Mouse (Mus musculus) heart, embryonic 13.5 days (tissue): ENCODE results near the gene Ctnna2. TPM values are rescaled to one million over a fixed set of nuclear protein-coding genes. Genes with fewer than 3 reads are reported as not detected.

Source experiments
- ATAC-seq: fragments of 200-750 bp; cut with Nextera tagmentation; 2 replicates; pipeline ENCODE4 v1.8.0; 2017; ENCODE audit warnings: moderate TSS enrichment; ENCODE audit not compliant: insufficient number of reproducible peaks, low FRiP score, low TSS enrichment; ENCODE audit errors: extremely low read depth
- H3K27ac ChIP-seq: fragments of 300-500 bp; sonication (generic); replicated peaks from 2 replicates; pipeline ENCODE4 v1.5.1; 2015; ENCODE audit warnings: moderate library complexity, mild to moderate bottlenecking, inconsistent platforms
- H3K27me3 ChIP-seq: fragments of 300-500 bp; sonication (generic); replicated peaks from 2 replicates; pipeline ENCODE4 v1.6.1; 2015; ENCODE audit warnings: mild to moderate bottlenecking, inconsistent platforms
- H3K36me3 ChIP-seq: fragments of 300-500 bp; sonication (generic); 2 replicates; pipeline ENCODE4 v1.6.1; 2015; ENCODE audit warnings: mild to moderate bottlenecking, inconsistent platforms
- H3K4me1 ChIP-seq: fragments of 300-500 bp; sonication (generic); 2 replicates; pipeline ENCODE4 v1.6.1; 2015; ENCODE audit warnings: inconsistent platforms
- H3K4me2 ChIP-seq: fragments of 300-500 bp; sonication (generic); 2 replicates; pipeline ENCODE4 v1.6.1; 2015; ENCODE audit warnings: inconsistent platforms, mild to moderate bottlenecking, moderate library complexity
- H3K4me3 ChIP-seq: fragments of 300-500 bp; sonication (generic); 2 replicates; pipeline ENCODE4 v1.5.1; 2015; ENCODE audit warnings: moderate library complexity, mild to moderate bottlenecking, inconsistent platforms
- H3K9ac ChIP-seq: fragments of 300-500 bp; sonication (generic); 2 replicates; pipeline ENCODE4 v1.6.1; 2015; ENCODE audit warnings: inconsistent platforms, mild to moderate bottlenecking, moderate library complexity
- H3K9me3 ChIP-seq: fragments of 300-500 bp; sonication (generic); 2 replicates; pipeline ENCODE4 v1.6.1; 2016; ENCODE audit warnings: inconsistent platforms
- WGBS: fragments of 180-500 bp; shearing (Covaris S2); methylation state at CpG from one replicate; pipeline ENCODE4 v1.1.7; 2015; ENCODE audit warnings: mixed read lengths; 5-methylcytosine and 5-hydroxymethylcytosine counted together
- polyA plus RNA-seq: library from polyadenylated mRNA; unstranded; fragments of >200 nt; fragmentation: Nextera tagmentation; extraction: Ambion mirVana; gene quantifications from 2 replicates; pipeline ENCODE4 v1.2.1, GENCODE M21; 2015

Ctnna2 gene
- polyA plus RNA-seq, 1 experiment from 2014 or later, result 2.2 TPM

DNA sequence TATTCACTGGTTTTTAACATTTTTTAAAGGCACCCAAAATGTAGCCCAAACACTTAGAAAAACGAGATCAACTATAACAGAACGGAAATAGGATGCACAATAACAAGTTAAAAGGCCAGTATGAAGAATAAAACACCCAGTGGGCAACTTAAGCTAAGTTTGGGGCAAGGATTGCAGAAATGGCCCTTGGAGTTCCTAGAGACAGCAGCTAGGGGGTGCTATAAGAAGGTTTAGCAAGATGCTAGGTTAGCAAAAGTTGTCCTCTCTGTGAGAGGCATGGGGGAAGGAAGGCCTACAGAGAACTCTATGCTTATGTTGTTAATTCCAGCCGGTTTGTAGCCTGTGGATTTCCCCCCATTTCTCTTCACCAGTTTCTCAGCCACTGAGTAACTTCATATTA lies 401.9 kb downstream of the Ctnna2 start:
- Histone ChIP-seq H3K9me3 (no peaks in the 10 kb centered on the region), H3K4me1 (no peaks in the 10 kb centered on the region), H3K4me2 (no peak overlapping the region), H3K9ac (no peak overlapping the region), H3K27ac (no peak overlapping the region), H3K4me3 (no peak overlapping the region), H3K36me3 (no peaks in the 10 kb centered on the region), H3K27me3 (no peaks in the 10 kb centered on the region)
- ATAC-seq, result no peak
- 35% methylated on average over 3 of the region's 3 CpGs for WGBS

DNA sequence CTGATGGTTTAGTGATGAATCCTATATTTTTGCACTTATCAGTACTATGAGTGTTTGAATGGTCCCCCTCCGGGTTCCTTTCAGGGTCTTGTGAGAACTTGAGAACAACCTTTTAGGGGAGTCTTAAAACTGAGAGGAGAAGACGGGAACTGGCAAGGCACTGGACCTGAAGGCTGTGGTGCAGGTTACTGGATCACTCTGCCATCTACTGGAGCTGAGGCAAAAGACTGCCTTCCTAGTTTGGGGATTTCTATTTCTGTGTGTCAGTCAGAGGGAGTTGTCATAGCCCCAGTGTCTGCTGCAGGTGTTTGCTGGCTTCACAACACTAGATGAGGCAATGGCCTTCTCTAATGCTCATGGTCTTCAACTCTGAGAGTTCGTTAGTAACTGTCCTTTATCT lies 406.9 kb downstream of the Ctnna2 start:
- Histone ChIP-seq H3K36me3 (no peaks in the 10 kb centered on the region), H3K27ac (no peak overlapping the region), H3K4me3 (no peak overlapping the region), H3K4me2 (no peak overlapping the region), H3K9me3 (no peaks in the 10 kb centered on the region), H3K4me1 (no peaks in the 10 kb centered on the region), H3K9ac (no peak overlapping the region), H3K27me3 (no peaks in the 10 kb centered on the region)
- no peak for ATAC-seq
- 47% methylated on average over 3 of the region's 3 CpGs for WGBS

DNA sequence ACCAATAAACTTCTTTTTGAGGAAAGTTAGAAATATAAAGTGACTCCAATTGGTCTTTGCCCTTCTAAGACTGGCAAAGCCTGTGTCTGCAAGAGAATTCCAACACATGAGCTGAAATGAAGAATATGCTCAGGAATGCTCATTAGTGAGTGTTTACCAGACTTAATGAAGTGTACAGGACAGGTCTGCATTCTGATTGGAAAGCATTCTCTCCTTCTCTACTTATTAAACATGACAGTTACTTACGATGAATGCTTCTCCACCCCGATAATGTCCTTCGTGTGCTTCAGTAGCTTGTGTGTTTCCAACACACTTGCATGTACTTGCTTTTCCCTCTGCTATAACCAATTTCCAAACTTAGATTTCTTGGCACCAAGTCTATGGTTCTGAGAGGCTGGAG lies 409.6 kb downstream of the Ctnna2 start:
- Histone ChIP-seq H3K4me2 (no peak overlapping the region), H3K27ac (no peak overlapping the region), H3K4me3 (no peak overlapping the region), H3K36me3 (no peaks in the 10 kb centered on the region), H3K27me3 (no peaks in the 10 kb centered on the region), H3K9me3 (no peaks in the 10 kb centered on the region), H3K4me1 (no peaks in the 10 kb centered on the region), H3K9ac (no peak overlapping the region)
- WGBS, result 73% methylated on average over 3 of the region's 3 CpGs
- ATAC-seq, result no peak

DNA sequence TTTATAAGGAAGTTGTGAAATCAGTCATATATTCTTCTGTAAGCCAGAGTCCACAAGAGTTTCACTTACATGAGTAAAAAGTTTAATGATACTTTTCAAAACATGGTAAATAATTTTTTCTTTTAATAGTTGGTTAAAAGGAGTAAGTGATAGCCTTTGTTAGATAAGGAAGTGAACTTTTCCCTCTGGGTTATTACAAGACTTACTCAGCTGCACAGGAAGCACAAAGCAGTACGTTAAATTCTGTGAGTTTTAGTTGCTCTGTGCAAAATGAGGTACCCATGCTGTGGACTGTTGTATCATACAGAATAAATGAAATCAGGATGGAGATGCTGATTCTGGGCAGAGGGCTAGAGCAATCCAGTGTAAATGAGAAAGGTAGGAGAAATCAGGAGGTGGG lies 423.3 kb downstream of the Ctnna2 start:
- no peak overlapping the region for H3K27ac ChIP-seq
- no peaks in the 10 kb centered on the region for H3K4me1 ChIP-seq
- no peak overlapping the region for H3K4me2 ChIP-seq
- no peak for ATAC-seq
- H3K9me3 ChIP-seq, result no peaks in the 10 kb centered on the region
- no peaks in the 10 kb centered on the region for H3K36me3 ChIP-seq
- no peaks in the 10 kb centered on the region for H3K27me3 ChIP-seq
- WGBS, result 64% methylated on average over 1 of the region's 1 CpGs
- no peak overlapping the region for H3K4me3 ChIP-seq
- H3K9ac ChIP-seq, result no peak overlapping the region

DNA sequence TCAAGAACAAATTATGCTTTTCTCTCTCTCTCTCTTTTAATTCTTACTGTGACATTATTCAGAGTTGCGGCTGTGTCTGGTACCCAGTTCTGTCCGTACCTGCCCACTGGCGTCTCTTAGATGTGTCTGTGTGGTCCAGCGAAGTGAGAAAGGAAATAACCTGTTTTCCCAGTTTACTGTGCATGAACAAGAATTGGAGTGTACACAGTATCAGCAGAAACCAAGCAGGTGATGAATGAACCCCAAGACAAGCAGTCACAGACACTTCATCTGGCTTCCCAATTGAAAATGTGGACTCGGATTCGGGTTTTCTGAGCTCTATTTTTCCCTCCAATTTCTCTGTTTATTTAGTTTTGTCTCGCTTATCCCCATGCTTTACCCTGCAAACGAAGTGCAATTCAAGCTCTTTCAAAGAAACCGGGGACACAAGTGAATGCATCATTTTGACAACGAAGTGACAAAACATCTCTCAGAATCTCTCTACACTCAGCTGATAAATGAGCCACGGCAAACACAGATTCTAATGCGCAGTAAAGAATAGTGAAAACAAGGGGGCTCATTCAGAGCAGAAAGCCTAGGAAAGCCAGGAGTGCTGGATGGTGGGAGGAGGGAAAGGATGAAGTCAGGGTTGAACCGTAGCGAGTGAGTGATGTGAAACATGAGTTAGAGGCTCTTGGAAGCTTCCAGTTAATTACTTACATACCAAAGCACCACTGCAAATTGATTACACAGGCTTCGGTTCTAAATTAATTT lies 442.3 kb downstream of the Ctnna2 start:
- H3K4me3 ChIP-seq, result no peak overlapping the region
- no peak overlapping the region for H3K4me2 ChIP-seq
- H3K36me3 ChIP-seq, result no peaks in the 10 kb centered on the region
- no peak overlapping the region for H3K9ac ChIP-seq
- ATAC-seq, result no peak
- 50% methylated on average over 15 of the region's 15 CpGs for WGBS
- H3K9me3 ChIP-seq, result no peaks in the 10 kb centered on the region
- H3K27me3 ChIP-seq, result no peaks in the 10 kb centered on the region
- H3K4me1 ChIP-seq, result no peaks in the 10 kb centered on the region
- H3K27ac ChIP-seq, result no peak overlapping the region

DNA sequence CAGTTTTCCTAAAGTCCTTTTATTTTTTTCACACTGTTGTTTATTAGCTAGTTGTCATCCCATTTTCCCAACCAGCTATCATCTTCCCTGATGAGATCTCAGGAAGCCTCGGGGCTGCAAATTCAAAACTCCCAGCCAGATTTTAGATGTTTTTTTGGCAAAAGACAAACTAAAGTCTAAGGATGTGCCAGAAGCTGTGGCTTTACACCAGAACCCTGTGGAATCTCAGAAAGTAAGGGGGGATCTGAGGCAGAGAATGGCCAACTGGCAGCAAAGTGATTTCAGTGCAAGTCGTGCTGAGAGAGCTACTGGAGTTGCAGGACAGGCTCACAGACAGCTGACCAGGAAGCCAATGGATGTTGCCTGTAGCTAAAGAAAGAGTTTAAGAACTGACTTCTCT lies 451.9 kb downstream of the Ctnna2 start:
- Histone ChIP-seq H3K36me3 (no peaks in the 10 kb centered on the region), H3K4me3 (no peak overlapping the region), H3K27ac (no peak overlapping the region), H3K9ac (no peak overlapping the region), H3K27me3 (no peaks in the 10 kb centered on the region), H3K4me1 (no peaks in the 10 kb centered on the region), H3K9me3 (no peaks in the 10 kb centered on the region), H3K4me2 (no peak overlapping the region)
- 52% methylated on average over 2 of the region's 2 CpGs for WGBS
- no peak for ATAC-seq

DNA sequence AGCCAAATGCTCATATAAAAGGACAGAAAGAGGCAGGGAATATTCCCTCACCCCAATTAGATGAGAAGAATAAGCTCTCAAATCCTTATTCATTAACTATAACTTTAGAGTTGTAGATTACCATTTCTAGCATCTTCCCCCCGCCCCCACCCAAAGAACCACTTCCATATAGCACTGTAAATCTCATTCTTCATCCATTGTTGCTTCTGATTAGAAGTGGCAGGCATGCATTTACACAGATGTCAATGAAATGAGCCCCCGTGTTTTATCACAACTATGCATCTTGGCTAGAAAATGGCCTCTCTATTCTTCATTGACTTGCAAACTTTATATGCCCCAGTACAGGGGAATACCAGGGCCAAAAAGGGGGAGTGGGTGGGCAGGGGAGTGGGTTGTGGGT lies 457.7 kb downstream of the Ctnna2 start:
- H3K9me3 ChIP-seq, result no peaks in the 10 kb centered on the region
- WGBS, result 64% methylated on average over 2 of the region's 2 CpGs
- no peaks in the 10 kb centered on the region for H3K4me1 ChIP-seq
- H3K27ac ChIP-seq, result no peak overlapping the region
- no peak overlapping the region for H3K4me3 ChIP-seq
- H3K27me3 ChIP-seq, result no peaks in the 10 kb centered on the region
- ATAC-seq, result no peak
- no peak overlapping the region for H3K4me2 ChIP-seq
- H3K36me3 ChIP-seq, result no peaks in the 10 kb centered on the region
- H3K9ac ChIP-seq, result no peak overlapping the region

DNA sequence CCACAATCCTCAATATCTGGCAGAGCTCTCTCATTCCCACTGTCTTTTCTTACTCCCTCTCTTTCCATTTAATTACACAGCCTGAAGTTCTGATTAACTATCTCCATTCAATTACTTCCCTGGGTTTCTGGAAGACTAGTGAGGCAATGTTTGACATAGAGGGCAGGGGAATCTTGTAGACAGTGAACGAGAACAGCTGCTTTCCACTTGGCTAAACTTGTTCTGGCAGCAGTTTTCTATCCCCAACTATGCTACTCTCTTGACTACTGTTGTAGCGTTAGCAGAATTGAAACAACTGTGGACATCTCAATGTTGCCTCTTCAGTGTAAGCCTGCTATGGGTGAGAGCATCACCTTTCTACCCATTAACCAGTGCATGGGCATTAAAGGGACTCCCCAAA lies 463.0 kb downstream of the Ctnna2 start:
- H3K9me3 ChIP-seq, result no peaks in the 10 kb centered on the region
- H3K4me1 ChIP-seq, result no peaks in the 10 kb centered on the region
- H3K9ac ChIP-seq, result no peak overlapping the region
- no peaks in the 10 kb centered on the region for H3K27me3 ChIP-seq
- no peaks in the 10 kb centered on the region for H3K36me3 ChIP-seq
- no peak overlapping the region for H3K27ac ChIP-seq
- H3K4me3 ChIP-seq, result no peak overlapping the region
- H3K4me2 ChIP-seq, result no peak overlapping the region
- no peak for ATAC-seq
- 72% methylated on average over 2 of the region's 2 CpGs for WGBS

DNA sequence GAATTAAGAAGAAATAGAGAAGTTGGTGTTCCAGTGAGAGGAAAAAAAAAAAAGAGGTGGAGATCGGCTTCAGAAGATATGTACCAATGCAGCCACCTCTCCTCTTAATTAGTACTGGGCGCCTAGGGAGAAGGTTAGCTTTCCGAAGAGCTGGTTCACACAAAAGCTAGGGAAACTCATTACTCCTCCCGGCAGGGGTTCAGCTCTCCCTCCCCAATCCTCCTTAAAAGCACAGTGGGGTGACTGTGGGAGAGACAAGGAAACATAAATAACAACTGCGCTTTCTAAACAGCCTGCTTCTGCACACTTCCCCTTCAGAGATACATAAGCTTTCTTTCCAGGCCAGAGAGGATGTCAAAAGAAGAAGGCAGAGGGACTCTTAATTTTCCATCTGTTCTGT lies 467.7 kb downstream of the Ctnna2 start:
- ATAC-seq, result no peak
- WGBS, result 20% methylated on average over 5 of the region's 5 CpGs

DNA sequence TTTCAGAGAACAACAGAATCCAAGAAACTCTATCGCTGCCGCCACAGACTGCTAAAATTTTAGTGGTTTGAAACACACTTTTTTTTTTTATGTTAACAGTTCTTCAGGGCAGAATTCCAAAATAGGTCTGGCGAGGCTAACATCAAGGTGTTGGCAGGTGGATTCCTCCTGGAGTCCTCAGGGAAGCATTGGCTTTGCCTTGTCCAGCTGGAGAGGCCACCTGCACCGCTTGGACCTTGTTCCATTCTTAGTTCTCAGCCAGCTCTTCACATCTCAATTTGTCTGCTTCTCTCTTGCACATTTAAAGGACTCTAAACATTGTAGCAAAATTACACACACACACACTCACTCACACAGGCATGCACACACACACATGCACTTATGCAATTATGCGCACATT lies 487.8 kb downstream of the Ctnna2 start:
- ATAC-seq, result no peak
- 71% methylated on average over 5 of the region's 5 CpGs for WGBS
- Histone ChIP-seq H3K27ac (no peak overlapping the region), H3K36me3 (no peaks in the 10 kb centered on the region), H3K4me2 (no peak overlapping the region), H3K9me3 (no peaks in the 10 kb centered on the region), H3K27me3 (no peaks in the 10 kb centered on the region), H3K4me3 (no peak overlapping the region), H3K9ac (no peak overlapping the region), H3K4me1 (no peaks in the 10 kb centered on the region)

More for the DNA sequence above, 467.7 kb downstream of the Ctnna2 start:
- Histone ChIP-seq H3K27ac (no peak overlapping the region), H3K36me3 (no peaks in the 10 kb centered on the region), H3K4me2 (no peak overlapping the region), H3K4me3 (no peak overlapping the region), H3K9me3 (no peaks in the 10 kb centered on the region), H3K4me1 (no peaks in the 10 kb centered on the region), H3K9ac (no peak overlapping the region), H3K27me3 (no peaks in the 10 kb centered on the region)

DNA sequence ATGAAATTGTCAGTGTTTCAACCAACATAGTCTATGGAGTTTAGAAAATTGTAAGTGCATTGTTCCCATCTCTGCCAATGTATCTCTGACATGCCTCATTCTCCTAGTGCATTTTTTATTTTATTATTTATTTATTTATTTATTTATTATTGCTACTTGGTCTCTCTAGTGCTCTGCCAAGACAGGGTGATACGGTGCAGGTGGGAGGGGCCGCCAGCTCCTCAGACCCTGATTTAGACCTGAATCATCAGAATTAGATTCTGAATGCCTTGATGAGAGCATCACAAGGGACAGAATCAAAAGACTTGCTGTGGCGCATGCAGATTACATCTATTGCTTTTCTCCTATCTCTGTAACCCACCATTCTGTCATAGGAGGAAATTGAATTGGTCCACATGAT lies 492.8 kb downstream of the Ctnna2 start:
- no peak overlapping the region for H3K27ac ChIP-seq
- no peak for ATAC-seq
- no peaks in the 10 kb centered on the region for H3K27me3 ChIP-seq
- H3K4me1 ChIP-seq, result no peaks in the 10 kb centered on the region
- H3K4me2 ChIP-seq, result no peak overlapping the region
- no peaks in the 10 kb centered on the region for H3K36me3 ChIP-seq
- 74% methylated on average over 3 of the region's 3 CpGs for WGBS
- no peak overlapping the region for H3K4me3 ChIP-seq
- H3K9ac ChIP-seq, result no peak overlapping the region
- peaks cover 5% of the 10 kb centered on the region; the same call in 1 of the 2 replicates for H3K9me3 ChIP-seq

DNA sequence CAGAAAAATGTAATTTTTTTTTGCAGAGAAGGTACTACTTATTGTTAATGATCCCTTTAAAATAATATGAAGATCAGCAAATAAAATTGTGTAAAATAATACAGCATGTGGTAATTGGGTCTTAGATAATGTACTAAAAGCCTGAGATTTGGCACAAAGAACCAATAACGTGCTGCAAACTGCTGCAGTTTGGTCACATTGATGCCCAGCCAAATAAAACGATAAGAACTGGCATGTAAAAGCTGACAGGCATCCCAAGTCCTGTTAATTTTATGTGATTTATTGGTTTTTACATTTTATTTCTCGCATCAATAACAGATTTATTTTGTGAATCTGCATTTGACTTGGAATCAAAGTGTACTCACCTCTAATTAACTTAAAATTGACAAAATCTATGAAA lies 497.4 kb downstream of the Ctnna2 start:
- Histone ChIP-seq H3K9ac (no peak overlapping the region), H3K4me2 (no peak overlapping the region), H3K9me3 (peaks cover 5% of the 10 kb centered on the region; the same call in 1 of the 2 replicates), H3K4me3 (no peak overlapping the region), H3K4me1 (no peaks in the 10 kb centered on the region), H3K27me3 (no peaks in the 10 kb centered on the region), H3K36me3 (no peaks in the 10 kb centered on the region), H3K27ac (no peak overlapping the region)
- ATAC-seq, result no peak
- 76% methylated on average over 3 of the region's 3 CpGs for WGBS
